Mouse (Mus musculus): Measurements from ENCODE around the gene Lsamp.

- TF ChIP-seq TAL1 (IDR thresholded peaks at IDR 0.05; ENCODE audit: low read length) = no peak
- TF ChIP-seq GATA1 (IDR thresholded peaks at IDR 0.05; ENCODE audit: low read length) = no peak
Observed at GRCm38 (mm10) chr16:41102805-41103204, 1118.6 kb downstream of the Lsamp start.
